Mouse (Mus musculus): ENCODE data around the gene Limch1. TPM values are rescaled to one million over a fixed set of nuclear protein-coding genes. Genes with fewer than 3 reads are reported as not detected.

Gene Limch1
- total RNA-seq, 4 experiments from 2014 or later: 112 to 133 (median 124) TPM

DNA sequence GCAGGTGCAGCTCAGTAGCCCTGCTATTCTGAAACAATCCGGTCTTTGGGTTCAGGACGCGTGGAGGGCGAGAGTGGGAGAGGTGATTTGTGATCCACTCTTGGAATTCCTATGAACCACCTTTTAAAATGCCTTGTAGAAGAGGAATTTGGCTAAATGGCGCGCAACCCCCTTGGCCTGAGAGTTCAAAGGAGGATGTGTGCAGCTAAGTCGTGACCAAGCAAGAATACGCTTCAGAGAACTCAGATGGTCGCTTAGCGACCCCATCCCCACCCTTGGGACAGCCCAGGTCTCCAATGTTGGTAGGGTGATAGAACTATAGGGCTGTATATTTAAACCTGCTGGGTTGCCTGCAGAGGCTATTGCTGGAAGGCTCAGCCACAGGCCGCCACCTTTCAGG, 1.1 kb downstream of the Limch1 start:
- DNase-seq (ENCODE audit: low spot score in 2 of 2): no peak

DNA sequence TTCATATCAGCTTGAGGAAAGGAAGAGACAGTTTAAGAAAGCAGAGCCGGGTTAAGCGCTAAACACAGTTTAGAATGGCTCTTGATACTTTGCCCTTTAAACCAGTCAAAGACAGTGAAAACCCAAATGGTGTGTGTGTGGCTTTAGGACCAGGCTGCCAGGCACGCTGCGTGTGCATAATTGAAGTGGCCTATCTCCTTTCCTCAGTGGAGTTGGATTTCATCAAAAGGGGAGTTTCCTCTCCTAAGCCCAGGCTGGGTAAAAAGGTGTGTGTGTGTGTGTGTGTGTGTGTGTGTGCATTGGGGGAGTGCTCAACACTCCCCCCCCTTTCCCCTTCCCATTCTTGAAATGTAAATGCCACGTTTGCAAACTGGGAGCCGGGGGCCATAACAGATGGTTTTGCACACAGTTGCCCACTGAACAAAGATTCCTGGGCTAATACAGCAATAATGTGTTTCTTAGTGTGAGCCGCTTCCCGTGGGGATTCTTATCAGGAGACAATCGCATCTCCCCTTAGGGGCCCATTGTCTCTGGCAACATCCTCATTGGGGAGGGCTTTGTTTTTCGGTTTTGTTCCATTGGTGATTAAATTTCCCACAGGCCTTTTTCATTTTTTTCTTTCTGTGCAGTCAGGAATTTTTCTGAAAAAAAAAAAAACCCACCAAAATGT, 2.3 kb downstream of the Limch1 start:
- DNase-seq (ENCODE audit: low spot score in 2 of 2): no peak

DNA sequence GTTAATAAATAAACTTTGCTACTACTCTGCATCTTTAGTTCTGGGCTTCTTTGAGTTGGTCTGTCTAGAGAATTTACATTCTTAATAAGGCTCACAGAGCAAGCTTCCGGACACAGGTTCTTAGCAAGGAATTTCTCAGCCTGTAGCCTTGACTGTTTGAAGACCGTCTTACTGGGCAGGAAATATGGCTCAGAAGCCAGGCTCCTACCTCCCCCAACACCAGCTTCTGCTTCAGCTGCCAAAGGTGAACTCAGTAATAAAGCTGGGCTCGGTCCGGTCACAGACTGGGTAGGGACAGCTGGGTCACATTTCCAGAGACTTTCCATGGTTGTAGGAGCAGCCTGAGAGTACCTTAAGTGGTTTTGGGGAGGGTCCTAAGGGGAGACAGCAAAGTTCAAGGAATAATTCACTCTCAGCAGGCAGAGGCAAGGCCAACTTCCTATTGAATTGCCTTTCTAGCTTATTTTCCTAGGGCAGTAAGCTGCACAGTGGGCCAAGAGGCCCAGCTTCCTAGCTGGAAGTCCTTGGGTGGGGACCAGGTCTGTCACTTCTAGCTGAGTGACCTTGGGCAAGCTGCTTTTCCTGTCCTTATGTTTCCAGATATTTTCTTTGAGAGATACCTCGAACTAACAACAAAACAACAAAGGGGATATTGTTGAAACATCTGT, 3.0 kb downstream of the Limch1 start:
- DNase-seq (ENCODE audit: low spot score in 2 of 2): no peak

DNA sequence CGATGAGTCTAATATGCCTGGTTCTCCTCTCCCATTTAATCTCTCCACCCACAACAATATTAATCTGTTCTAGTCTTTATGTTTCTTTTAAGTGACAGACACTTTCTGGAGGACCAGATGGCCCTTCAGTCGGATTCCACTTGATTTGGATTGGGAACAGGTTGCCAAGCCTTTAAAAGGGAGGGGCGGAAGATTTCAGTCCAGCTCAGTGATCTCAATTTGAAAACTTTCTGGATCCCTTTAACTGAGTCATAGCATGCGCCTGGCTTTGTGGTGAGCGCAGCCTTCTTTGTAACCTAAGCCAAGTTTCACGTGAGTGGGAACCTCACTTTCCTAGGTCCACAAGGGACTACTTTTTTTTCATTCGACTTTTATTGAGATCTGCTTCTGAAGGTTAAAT, 5.0 kb downstream of the Limch1 start:
- peak in 1 of 2 experiments; percentile 38 for DNase-seq (ENCODE audit: low spot score in 2 of 2)

DNA sequence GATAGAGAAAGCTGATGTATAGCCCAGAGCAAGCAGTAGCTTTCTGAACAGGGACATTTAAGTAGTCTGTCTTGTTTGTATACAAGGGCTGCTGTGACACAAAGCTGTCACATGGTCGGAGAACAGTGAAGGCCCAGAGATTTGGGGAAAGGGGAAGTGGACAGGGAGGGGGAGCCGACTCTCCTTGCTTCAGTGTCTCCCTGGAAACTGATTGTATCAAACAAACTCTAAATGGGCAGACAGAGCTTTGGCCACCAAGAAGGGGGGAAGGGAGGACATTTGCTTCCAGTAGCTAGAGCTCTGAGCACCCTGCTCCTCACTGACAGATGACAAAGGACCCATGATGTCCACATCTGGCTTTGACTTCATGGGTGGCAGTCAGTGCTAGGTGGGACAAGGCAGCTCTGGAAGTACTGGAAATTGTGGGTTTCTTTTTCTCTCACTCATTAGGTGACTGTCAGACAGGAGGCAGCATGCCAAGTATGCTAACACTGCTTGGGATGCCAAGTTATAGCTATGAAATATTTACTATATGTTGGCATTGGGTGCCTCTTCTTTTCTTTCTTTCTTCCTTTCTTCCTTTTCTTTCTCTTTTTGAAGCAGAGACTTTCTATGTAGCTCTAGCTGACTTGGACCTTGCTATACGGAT, 5.8 kb downstream of the Limch1 start:
- peak; percentile 42 to 68 for DNase-seq (ENCODE audit: low spot score in 2 of 2)

DNA sequence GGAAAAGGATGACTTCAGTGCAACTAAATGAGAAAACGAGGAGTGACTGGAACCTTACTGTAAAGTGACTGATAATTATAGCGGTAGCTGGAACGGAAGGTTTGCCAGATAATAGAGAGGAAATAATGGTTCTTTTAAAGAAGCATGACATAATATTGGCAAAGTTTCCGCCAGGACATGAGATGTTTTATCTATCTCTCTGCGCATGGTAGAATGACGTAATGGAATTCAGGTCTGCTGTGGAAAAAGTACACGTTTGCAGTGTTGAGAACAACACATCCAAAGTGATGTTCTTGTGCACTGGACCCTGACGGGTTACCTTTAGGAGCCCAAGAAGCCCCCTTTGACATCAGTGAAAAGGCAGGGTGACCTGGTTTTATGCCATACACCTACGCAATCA, 8.0 kb downstream of the Limch1 start:
- DNase-seq (ENCODE audit: low spot score in 2 of 2): no peak

DNA sequence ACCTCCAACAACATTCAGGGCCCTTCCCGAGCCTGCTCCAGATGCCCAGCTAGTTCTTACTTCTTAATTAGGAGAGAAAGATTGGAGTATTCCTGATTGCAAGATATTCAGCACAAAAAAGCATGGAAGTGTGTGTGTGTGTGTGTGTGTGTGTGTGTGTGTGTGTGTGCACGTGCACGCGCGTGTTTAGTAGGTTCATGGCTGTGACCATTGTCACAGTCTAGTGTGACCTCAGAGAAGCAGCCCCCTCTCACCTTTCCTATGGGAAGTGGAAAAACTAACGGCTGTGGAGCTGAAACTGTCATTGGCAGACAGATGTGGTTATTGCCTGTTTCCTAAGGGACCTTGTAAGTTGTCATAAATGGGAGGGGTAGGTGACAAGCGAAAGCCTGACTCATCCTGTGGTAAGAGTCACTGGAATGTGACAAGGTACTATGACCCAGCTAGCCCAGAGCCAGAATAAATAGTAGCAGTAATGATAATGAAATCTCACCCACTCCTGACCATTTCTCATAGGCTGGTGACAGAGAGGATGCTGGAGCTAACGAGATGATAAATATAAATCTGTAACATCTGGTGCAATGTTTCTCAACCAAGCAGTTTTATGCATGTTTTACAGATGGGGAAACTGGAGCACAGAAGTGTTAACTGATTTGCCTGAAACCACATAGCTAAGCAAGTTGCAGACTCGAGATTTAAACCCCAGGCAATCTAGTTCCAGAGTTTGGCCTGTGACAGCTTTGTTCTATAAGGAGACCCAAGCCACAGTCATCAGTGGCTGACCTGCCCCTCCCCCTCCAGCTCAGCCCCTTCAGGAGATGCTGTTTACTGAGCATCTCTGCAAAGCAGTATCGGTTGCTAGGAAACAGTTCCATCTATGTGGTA, 11.4 kb downstream of the Limch1 start:
- DNase-seq (ENCODE audit: low spot score in 2 of 2): no peak

DNA sequence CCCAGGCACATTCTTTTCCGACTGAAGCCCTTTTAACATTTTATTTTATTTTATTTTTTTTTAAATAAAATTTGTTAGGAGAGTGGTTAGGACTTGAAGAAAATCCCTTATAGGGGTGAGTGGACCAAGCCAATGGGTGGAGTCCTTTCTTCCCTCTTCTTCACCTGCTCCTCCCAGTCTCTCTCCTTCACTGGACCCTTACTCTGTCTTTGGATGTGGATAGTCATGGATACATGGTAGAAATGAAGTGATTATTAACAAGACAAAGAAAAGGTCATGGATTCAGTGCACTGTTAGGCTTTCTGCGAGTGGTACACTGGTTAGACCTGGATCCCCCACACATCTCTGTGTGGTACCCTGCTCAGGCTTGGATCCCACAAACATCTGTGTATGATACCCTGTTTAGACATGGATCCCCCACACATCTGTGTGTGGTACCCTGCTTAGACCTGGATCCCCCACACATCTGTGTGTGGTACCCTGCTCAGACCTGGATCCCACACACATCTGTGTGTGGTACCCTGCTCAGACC, 12.1 kb downstream of the Limch1 start:
- DNase-seq (ENCODE audit: low spot score in 2 of 2): no peak

DNA sequence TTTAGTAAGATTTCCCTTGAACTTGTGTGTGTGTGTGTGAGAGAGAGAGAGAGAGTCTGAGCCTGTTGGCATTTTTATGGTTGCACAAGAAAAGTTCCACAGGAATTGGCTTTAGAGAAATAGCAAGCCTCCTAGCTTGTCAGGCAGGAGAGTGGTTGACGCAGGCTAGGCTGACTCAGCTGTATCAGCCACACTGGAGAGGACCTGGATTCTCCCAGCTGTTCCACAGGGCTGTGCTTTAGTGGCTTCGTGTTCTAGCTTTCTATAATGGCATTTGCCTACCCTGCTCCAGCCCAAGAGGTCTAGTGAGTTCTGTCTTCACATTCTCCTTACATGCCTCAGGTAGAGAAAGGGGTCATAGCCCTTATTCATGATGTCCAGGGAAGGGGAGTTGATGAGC, 13.7 kb downstream of the Limch1 start:
- DNase-seq (ENCODE audit: low spot score in 2 of 2): no peak

DNA sequence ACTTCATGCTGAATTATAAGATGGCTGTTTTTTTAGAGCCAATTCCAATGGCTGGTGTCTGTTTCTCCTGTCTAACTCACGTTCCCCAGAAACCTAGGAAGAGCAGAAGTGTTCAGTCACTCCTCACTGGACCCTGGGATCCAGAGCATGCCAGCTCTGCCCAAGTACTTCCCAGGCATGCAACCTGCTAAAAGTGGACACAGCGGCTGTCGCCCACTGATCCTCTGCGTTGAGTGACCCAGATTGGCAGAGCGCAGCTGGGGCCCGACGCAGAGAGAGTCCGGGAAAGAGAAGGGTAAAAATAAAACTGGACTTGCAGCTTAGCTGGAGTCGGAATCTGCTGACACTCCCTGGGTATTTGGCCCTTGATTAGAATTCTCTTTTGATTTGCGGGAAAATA, 15.1 kb downstream of the Limch1 start:
- no peak for DNase-seq (ENCODE audit: low spot score in 2 of 2)

DNA sequence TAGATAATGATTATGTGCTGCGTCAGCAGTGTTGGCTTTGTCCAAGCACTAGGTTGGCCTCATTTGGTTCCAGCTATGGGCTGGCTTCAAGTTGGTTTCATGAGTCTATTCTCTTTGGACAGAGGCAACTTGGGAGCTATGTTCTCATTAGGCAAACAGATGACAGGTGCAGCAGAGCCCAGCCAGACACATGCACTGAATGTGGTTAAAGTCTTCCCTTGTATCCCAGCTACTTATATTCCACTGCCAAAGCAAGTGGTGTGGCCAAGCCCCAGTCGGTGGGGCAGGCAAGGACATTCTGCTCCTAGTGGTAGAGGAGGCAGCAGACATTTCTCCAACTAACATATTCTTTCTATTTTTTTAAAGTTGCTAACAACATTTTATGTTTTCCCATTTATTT, 16.4 kb downstream of the Limch1 start:
- no peak for DNase-seq (ENCODE audit: low spot score in 2 of 2)

DNA sequence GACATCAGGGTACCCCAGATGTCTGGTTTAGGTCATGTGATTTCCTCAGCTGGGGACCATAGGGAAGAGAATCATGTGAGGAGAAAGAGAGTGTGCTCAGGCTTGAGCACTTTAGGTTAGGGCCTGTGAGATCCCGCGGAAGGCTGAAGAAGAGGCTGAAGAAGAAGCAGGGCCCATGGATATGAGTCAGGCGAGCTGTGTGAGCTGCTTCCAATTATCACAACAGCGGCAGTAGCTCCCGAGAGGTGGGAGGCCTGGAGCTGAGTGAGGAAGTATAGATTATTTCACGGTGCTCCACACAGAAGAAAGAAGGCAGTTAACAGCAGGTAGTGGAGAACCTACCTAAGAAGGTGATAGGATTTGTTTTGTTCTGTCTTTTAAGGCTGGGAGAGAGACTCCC, 18.5 kb downstream of the Limch1 start:
- no peak for DNase-seq (ENCODE audit: low spot score in 2 of 2)

DNA sequence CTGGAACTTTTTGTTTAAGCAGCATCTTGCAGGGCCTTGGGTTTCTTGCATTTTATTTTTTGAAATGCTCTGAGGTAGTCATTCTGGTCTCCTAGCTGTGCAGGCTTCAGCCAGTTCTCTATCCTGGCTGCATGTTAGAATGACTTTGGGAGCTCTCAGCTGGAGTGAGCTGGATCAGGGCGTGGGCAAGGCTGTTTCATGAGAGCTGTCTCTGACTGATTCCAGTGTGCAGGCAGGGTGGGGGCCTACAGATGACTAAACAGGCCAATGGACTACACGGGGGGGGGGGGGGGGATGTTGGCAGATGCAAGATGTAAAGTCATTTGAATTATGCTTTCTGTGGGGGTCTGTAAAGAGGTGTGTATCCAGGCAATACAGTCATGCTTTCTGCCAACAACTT, 20.3 kb downstream of the Limch1 start:
- DNase-seq (ENCODE audit: low spot score in 2 of 2): no peak

DNA sequence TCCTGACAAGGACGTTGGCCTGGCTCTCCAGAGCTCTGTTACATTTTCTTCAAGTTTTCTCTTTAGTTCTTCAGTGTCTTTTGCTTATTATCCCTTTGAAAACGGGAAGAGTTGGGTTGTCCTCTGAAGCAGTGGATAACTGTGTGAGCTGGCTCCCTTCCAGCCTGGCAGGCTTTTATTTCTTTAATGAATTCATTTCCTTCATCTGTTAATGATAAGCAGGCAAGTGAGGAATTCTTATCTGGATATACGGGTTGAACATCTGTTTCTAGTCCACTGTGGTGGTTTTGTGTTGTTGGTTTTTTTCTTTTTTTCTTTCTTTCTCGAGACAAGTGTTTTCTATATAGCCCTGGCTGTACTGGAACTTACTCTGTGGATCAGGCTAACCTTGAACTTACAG, 22.4 kb downstream of the Limch1 start:
- no peak for DNase-seq (ENCODE audit: low spot score in 2 of 2)

DNA sequence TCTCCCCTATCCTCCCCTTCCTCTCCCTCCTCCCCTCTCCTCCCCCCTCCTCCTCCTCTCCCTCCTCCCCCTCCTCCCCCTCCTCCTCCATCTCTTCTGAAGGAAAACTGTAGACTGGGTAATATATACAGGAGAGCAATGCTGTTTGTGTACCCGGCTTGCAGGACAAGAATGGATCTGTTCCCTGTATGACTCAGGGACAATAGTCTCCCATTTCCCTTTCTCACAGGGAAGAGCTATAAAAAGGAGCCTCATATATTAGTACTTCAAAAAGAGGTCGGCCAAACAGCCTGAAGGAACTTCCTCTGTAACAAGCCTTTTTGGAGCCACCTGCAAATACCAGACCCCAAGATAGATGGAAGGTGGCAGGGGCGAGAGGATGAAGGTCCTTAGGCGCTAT, 23.4 kb downstream of the Limch1 start:
- DNase-seq (ENCODE audit: low spot score in 2 of 2): no peak

DNA sequence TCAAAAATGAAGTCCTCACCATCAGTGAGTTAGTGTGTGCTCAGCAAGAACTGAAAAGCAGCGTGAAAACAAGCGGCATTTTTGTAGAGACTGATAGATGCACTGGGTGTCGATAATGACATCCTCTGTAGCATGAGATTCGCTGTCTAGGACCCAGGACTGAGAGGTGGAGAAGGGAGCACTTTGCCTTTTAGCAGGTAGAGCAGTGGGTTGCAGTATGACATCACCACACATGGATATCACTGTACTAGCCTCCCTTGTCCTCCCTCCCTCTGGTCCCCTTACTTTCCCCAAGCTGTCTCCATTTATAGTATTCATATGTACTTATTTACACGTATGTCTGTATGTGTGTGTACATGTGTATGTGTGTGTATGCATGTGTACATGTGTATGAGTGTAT, 23.9 kb downstream of the Limch1 start:
- DNase-seq (ENCODE audit: low spot score in 2 of 2): no peak

DNA sequence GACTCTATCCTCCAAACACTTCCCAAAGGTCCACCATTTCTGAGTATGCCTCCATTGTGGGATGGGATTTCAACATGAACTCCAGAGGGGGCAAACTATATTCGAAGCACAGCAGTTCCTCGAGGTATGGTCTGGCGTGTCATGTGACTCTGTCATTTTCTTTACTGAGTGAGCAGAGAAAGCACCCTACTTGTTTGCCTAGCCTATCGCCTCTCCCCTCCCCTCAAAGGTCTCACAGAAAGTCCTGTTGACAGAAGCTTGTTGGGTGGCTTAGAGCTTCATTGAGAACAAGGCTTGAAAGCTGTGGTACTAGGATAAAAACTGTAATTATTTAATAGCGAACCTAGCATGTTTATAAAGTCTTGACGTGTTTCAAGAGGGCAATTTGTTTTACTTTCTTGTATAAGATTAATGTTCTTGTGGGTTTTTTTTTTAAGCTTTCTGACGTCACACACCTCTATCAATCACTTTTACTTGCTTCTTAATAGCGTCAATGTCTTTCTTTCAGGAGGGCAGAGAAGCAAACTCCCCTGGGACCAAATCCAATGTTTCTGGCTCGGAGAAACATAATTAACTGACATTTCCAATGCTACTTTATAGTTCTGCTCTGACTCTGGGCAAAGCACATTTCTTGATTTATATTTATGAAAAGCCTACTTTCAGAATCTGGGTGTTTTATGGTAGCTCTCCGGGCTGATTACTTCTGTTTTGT, 32.5 kb downstream of the Limch1 start:
- DNase-seq (ENCODE audit: low spot score in 2 of 2): no peak

DNA sequence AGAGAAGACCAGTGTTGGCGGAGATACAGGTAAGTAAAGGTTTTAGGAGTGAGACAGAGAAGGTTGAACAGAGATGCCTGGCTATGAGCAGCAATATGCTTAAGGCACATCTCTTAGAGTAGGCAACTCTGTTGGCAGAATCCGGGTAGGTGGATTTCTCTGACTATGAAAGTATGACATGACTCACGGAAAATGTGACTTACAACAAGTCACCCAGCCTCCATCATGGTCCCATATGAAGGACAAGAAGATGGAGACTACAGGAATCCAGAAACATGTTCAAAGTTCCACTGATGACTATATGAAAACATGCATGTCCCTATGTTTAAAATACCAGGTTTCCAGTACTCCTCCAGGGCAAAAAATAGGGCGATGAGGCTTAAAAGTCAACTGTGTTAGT, 34.7 kb downstream of the Limch1 start:
- no peak for DNase-seq (ENCODE audit: low spot score in 2 of 2)

DNA sequence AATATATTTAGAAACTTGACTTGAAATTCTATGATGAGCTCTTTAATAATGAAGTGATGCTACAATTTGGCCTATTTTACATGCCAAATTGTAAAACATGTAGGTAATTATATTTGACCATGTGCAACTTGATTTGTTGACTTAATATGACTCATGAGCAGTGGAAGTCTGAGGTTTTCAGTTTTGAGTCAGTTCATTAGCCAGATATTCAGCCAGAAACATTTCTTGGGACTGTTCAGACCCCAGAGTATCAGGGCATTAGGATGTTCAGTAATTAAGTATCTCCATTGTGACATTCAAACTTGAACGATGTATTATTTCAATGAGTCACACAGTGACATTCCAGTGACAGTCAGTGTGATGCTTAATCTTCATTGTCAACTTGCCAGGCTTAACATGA, 35.9 kb downstream of the Limch1 start:
- no peak for DNase-seq (ENCODE audit: low spot score in 2 of 2)

DNA sequence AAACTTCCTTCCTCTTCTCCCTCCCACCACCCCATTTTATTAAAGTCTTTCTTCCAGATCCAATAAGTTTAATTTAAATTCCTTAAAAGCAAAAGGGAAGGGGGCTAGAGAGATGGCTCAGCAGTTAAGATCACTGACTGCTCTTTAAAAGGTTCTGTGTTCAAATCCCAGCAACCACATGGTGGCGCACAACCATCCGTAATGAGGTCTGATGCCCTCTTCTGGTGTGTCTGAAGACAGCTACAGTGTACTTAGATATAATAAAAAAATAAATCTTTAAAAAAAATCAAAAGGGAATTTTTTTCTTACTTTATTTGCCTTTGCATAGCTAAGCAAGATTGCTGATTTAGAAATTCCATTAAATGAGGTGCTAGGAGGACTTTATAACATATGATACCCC, 37.2 kb downstream of the Limch1 start:
- no peak for DNase-seq (ENCODE audit: low spot score in 2 of 2)
